Mouse (Mus musculus) spleen, adult 2 months (tissue): Measurements from ENCODE around the gene Gm20716.

ENCODE experiments used
- CTCF ChIP-seq: fragments of 200-500 bp; IDR thresholded peaks from 2 replicates; pipeline ENCODE4 v1.5.1; 2011; ENCODE audit warnings: mild to moderate bottlenecking, inconsistent platforms; ENCODE audit not compliant: insufficient read depth, insufficient read length, insufficient replicate concordance; ENCODE audit errors: extremely low read depth
- POLR2A ChIP-seq: fragments of 200-500 bp; IDR thresholded peaks from 2 replicates; pipeline ENCODE4 v1.6.1; 2011; ENCODE audit warnings: low read depth, low read length, inconsistent platforms

GRCm38 (mm10) chr2:168268033-168268432 is 37.9 kb upstream of the Gm20716 start:
- TF ChIP-seq CTCF (no peak), POLR2A (no peak)
